Mouse (Mus musculus): ENCODE data around the gene Macf1.
"Not testable (repeated sequence)": the region's sequence is repeated elsewhere in the genome, so short reads cannot be mapped to it uniquely, and the experiment has no call there.

The Macf1 gene

GRCm38 (mm10) chr4:123530976-123531375 is 153.2 kb downstream of the Macf1 start:
- DNase-seq, result no peak

GRCm38 (mm10) chr4:123529230-123529629 is 154.9 kb downstream of the Macf1 start:
- peak in 1 of 2 experiments; percentile 48 for DNase-seq

- peak; percentile 36 to 44 for DNase-seq
Observed at GRCm38 (mm10) chr4:123527607-123528010, 156.6 kb downstream of the Macf1 start.

GRCm38 (mm10) chr4:123526779-123527280 is 157.3 kb downstream of the Macf1 start:
- no peak for DNase-seq

GRCm38 (mm10) chr4:123524746-123525145 is 159.4 kb downstream of the Macf1 start:
- DNase-seq, result no peak

- DNase-seq, result not testable (repeated sequence)
Observed at GRCm38 (mm10) chr4:123520123-123520522, 164.0 kb downstream of the Macf1 start.

- no peak for DNase-seq
Observed at GRCm38 (mm10) chr4:123515673-123516072, 168.5 kb downstream of the Macf1 start.

- DNase-seq, result no peak
Observed at GRCm38 (mm10) chr4:123510201-123510600, 174.0 kb downstream of the Macf1 start.

GRCm38 (mm10) chr4:123489086-123489485 is 195.1 kb downstream of the Macf1 start:
- no peak for DNase-seq

- DNase-seq, result no peak
Observed at GRCm38 (mm10) chr4:123479991-123480390, 204.2 kb downstream of the Macf1 start.

- DNase-seq, result no peak
Observed at GRCm38 (mm10) chr4:123478655-123479433, 205.3 kb downstream of the Macf1 start.

- DNase-seq, result no peak
Observed at GRCm38 (mm10) chr4:123465799-123466198, 218.4 kb downstream of the Macf1 start.

GRCm38 (mm10) chr4:123460595-123461272 is 223.4 kb downstream of the Macf1 start:
- DNase-seq, result no peak

GRCm38 (mm10) chr4:123454871-123455640 is 229.1 kb downstream of the Macf1 start:
- no peak for DNase-seq

- no peak for DNase-seq
Observed at GRCm38 (mm10) chr4:123453729-123454128, 230.4 kb downstream of the Macf1 start.

GRCm38 (mm10) chr4:123451991-123452390 is 232.2 kb downstream of the Macf1 start:
- DNase-seq, result no peak

GRCm38 (mm10) chr4:123449304-123449703 is 234.9 kb downstream of the Macf1 start:
- DNase-seq, result no peak

- no peak for DNase-seq
Observed at GRCm38 (mm10) chr4:123448015-123448414, 236.1 kb downstream of the Macf1 start.

- no peak for DNase-seq
Observed at GRCm38 (mm10) chr4:123447251-123447650, 236.9 kb downstream of the Macf1 start.

GRCm38 (mm10) chr4:123446754-123447153 is 237.4 kb downstream of the Macf1 start:
- no peak for DNase-seq

GRCm38 (mm10) chr4:123446221-123446620 is 237.9 kb downstream of the Macf1 start:
- DNase-seq, result not testable (repeated sequence)

- peak; percentile 47 to 69 for DNase-seq
Observed at GRCm38 (mm10) chr4:123438414-123438813, 245.7 kb downstream of the Macf1 start.

- no peak for DNase-seq
Observed at GRCm38 (mm10) chr4:123433171-123433570, 251.0 kb downstream of the Macf1 start.
